Mouse (Mus musculus) embryonic facial prominence, embryonic 12.5 days (tissue): ENCODE measurements at regions not wholly inside any gene's neighbourhood (a gene's known extent, or its start where the extent isn't known, plus 50 kb on each side); places are given as distances from the start of the nearest gene placed in this dataset.

Source experiments
- ATAC-seq: fragments of 200-750 bp; cut with Nextera tagmentation; 2 replicates; pipeline ENCODE4 v1.8.0; 2017; ENCODE audit not compliant: insufficient number of reproducible peaks, insufficient read depth, low FRiP score, low TSS enrichment
- H3K27ac ChIP-seq: fragments of 300-500 bp; sonication (generic); 2 replicates; pipeline ENCODE4 v1.5.1; 2016; ENCODE audit warnings: mild to moderate bottlenecking
- H3K27me3 ChIP-seq: fragments of 300-500 bp; sonication (generic); 2 replicates; pipeline ENCODE4 v1.6.1; 2016; ENCODE audit warnings: mild to moderate bottlenecking, moderate library complexity
- H3K36me3 ChIP-seq: fragments of 300-500 bp; sonication (generic); 2 replicates; pipeline ENCODE4 v1.6.1; 2016; ENCODE audit warnings: mild to moderate bottlenecking
- H3K4me1 ChIP-seq: fragments of 300-500 bp; sonication (generic); 2 replicates; pipeline ENCODE4 v1.6.1; 2016
- H3K4me2 ChIP-seq: fragments of 300-500 bp; sonication (generic); replicated peaks from 2 replicates; pipeline ENCODE4 v1.6.1; 2016; ENCODE audit warnings: mild to moderate bottlenecking, moderate library complexity
- H3K4me3 ChIP-seq: fragments of 300-500 bp; sonication (generic); 2 replicates; pipeline ENCODE4 v1.5.1; 2016; ENCODE audit warnings: mild to moderate bottlenecking
- H3K9ac ChIP-seq: fragments of 300-500 bp; sonication (generic); 2 replicates; pipeline ENCODE4 v1.6.1; 2016; ENCODE audit warnings: mild to moderate bottlenecking, moderate library complexity
- H3K9me3 ChIP-seq: fragments of 300-500 bp; sonication (generic); 2 replicates; pipeline ENCODE4 v1.6.1; 2016; ENCODE audit warnings: mild to moderate bottlenecking, moderate library complexity
- WGBS: fragments of 180-500 bp; shearing (Covaris S2); methylation state at CpG from one replicate; pipeline ENCODE4 v1.1.7; 2016; 5-methylcytosine and 5-hydroxymethylcytosine counted together

GRCm38 (mm10) chr16:80196302-80196701 is 1004.2 kb upstream of the Ncam2 start:
- no peak overlapping the region for H3K9ac ChIP-seq
- no peaks in the 10 kb centered on the region for H3K4me1 ChIP-seq
- H3K4me2 ChIP-seq = no peak overlapping the region

GRCm38 (mm10) chr16:80202811-80203210 is 997.7 kb upstream of the Ncam2 start:
- 85% methylated on average over 3 of the region's 3 CpGs for WGBS
- H3K4me3 ChIP-seq = no peak overlapping the region
- no peaks in the 10 kb centered on the region for H3K36me3 ChIP-seq
- no peaks in the 10 kb centered on the region for H3K9me3 ChIP-seq
- H3K4me2 ChIP-seq = no peak overlapping the region
- no peaks in the 10 kb centered on the region for H3K27me3 ChIP-seq
- no peaks in the 10 kb centered on the region for H3K4me1 ChIP-seq
- H3K9ac ChIP-seq = no peak overlapping the region
- no peak overlapping the region for H3K27ac ChIP-seq
- no peak for ATAC-seq

More at GRCm38 (mm10) chr16:80196302-80196701, 1004.2 kb upstream of the Ncam2 start:
- no peak overlapping the region for H3K27ac ChIP-seq
- H3K27me3 ChIP-seq = no peaks in the 10 kb centered on the region
- H3K9me3 ChIP-seq = no peaks in the 10 kb centered on the region
- H3K4me3 ChIP-seq = no peak overlapping the region
- ATAC-seq = no peak
- H3K36me3 ChIP-seq = no peaks in the 10 kb centered on the region
- 86% methylated on average over 4 of the region's 4 CpGs for WGBS

GRCm38 (mm10) chr16:80212769-80213168 is 987.7 kb upstream of the Ncam2 start:
- Histone ChIP-seq H3K4me3 (no peak overlapping the region), H3K9me3 (no peaks in the 10 kb centered on the region), H3K4me1 (no peaks in the 10 kb centered on the region), H3K36me3 (no peaks in the 10 kb centered on the region), H3K27ac (no peak overlapping the region), H3K4me2 (no peak overlapping the region), H3K27me3 (no peaks in the 10 kb centered on the region), H3K9ac (no peak overlapping the region)
- ATAC-seq = no peak

GRCm38 (mm10) chr16:80255441-80255840 is 945.1 kb upstream of the Ncam2 start:
- no peaks in the 10 kb centered on the region for H3K4me1 ChIP-seq
- H3K4me3 ChIP-seq = no peak overlapping the region
- H3K9me3 ChIP-seq = no peaks in the 10 kb centered on the region
- H3K9ac ChIP-seq = no peak overlapping the region
- H3K4me2 ChIP-seq = no peak overlapping the region
- H3K27ac ChIP-seq = no peak overlapping the region
- no peak for ATAC-seq
- H3K27me3 ChIP-seq = no peaks in the 10 kb centered on the region
- no peaks in the 10 kb centered on the region for H3K36me3 ChIP-seq

- H3K27ac ChIP-seq = no peak overlapping the region
- H3K4me3 ChIP-seq = no peak overlapping the region
- ATAC-seq = 0 out of 2 replicates have a peak, but pooled peaks have one; percentile 28
- no peaks in the 10 kb centered on the region for H3K27me3 ChIP-seq
- H3K9me3 ChIP-seq = no peaks in the 10 kb centered on the region
- no peaks in the 10 kb centered on the region for H3K4me1 ChIP-seq
- no peak overlapping the region for H3K9ac ChIP-seq
- no peak overlapping the region for H3K4me2 ChIP-seq
- WGBS = 66% methylated on average over 5 of the region's 5 CpGs
- H3K36me3 ChIP-seq = no peaks in the 10 kb centered on the region
Observed at GRCm38 (mm10) chr16:80266151-80266617, 934.3 kb upstream of the Ncam2 start.

GRCm38 (mm10) chr16:80272291-80273123 is 928.0 kb upstream of the Ncam2 start:
- Histone ChIP-seq H3K27me3 (no peaks in the 10 kb centered on the region), H3K4me2 (no peak overlapping the region), H3K4me1 (no peaks in the 10 kb centered on the region), H3K9me3 (no peaks in the 10 kb centered on the region), H3K36me3 (no peaks in the 10 kb centered on the region), H3K27ac (no peak overlapping the region), H3K4me3 (no peak overlapping the region), H3K9ac (no peak overlapping the region)
- no peak for ATAC-seq
- WGBS = 56% methylated on average over 5 of the region's 5 CpGs
